Mouse (Mus musculus) c-Kit-positive CD71-positive TER-119-positive erythroid progenitor cells, embryonic 14.5 days (primary cell): ENCODE data around the gene Hpse.

ENCODE experiments used
- DNase-seq: peaks from one replicate; pipeline ENCODE4 v3.0.0-alpha.2; 2013; ENCODE audit warnings: low spot score

Hpse gene

GRCm38 (mm10) chr5:100719235-100720088 lies at the start of gene Hpse:
Gene Hpse, minus strand, starts transcription at chr5:100719716.
- DNase-seq: no peak

- no peak for DNase-seq
Observed at GRCm38 (mm10) chr5:100766026-100766425, 46.5 kb upstream of the Hpse start.

GRCm38 (mm10) chr5:100761736-100762135 lies 42.2 kb upstream of the Hpse start:
- no peak for DNase-seq

- no peak for DNase-seq
Observed at GRCm38 (mm10) chr5:100760049-100760663, 40.6 kb upstream of the Hpse start.

- DNase-seq: no peak
Observed at GRCm38 (mm10) chr5:100758121-100758520, 38.6 kb upstream of the Hpse start.

- DNase-seq: no peak
Observed at GRCm38 (mm10) chr5:100753407-100753806, 33.9 kb upstream of the Hpse start.

GRCm38 (mm10) chr5:100751655-100752054 lies 32.1 kb upstream of the Hpse start:
- DNase-seq: no peak

- DNase-seq: no peak
Observed at GRCm38 (mm10) chr5:100750617-100751255, 31.2 kb upstream of the Hpse start.

GRCm38 (mm10) chr5:100738802-100739201 lies 19.3 kb upstream of the Hpse start:
- no peak for DNase-seq

- no peak for DNase-seq
Observed at GRCm38 (mm10) chr5:100736919-100737318, 17.4 kb upstream of the Hpse start.

- no peak for DNase-seq
Observed at GRCm38 (mm10) chr5:100734535-100734934, 15.0 kb upstream of the Hpse start.

GRCm38 (mm10) chr5:100728757-100729156 lies 9.2 kb upstream of the Hpse start:
- no peak for DNase-seq

- no peak for DNase-seq
Observed at GRCm38 (mm10) chr5:100726001-100726400, 6.5 kb upstream of the Hpse start.

GRCm38 (mm10) chr5:100716762-100717161 lies 2.8 kb downstream of the Hpse start:
- no peak for DNase-seq

GRCm38 (mm10) chr5:100711219-100711618 lies 8.3 kb downstream of the Hpse start:
- no peak for DNase-seq

GRCm38 (mm10) chr5:100710012-100710411 lies 9.5 kb downstream of the Hpse start:
- no peak for DNase-seq

- no peak for DNase-seq
Observed at GRCm38 (mm10) chr5:100709035-100709434, 10.5 kb downstream of the Hpse start.

- DNase-seq: no peak
Observed at GRCm38 (mm10) chr5:100706675-100707074, 12.8 kb downstream of the Hpse start.

GRCm38 (mm10) chr5:100704272-100704671 lies 15.2 kb downstream of the Hpse start:
- DNase-seq: peak; percentile 10

GRCm38 (mm10) chr5:100702325-100702724 lies 17.2 kb downstream of the Hpse start:
- DNase-seq: no peak

GRCm38 (mm10) chr5:100700861-100701620 lies 18.5 kb downstream of the Hpse start:
- no peak for DNase-seq

- DNase-seq: no peak
Observed at GRCm38 (mm10) chr5:100697886-100698285, 21.6 kb downstream of the Hpse start.
